Mouse (Mus musculus) lung, postnatal 25 days (tissue): ENCODE results near the gene Cd19.
A peak's percentile ranks its signal among the peaks of the same experiment; 100 is the strongest.
"Not testable (repeated sequence)": the region's sequence is repeated elsewhere in the genome, so short reads cannot be mapped to it uniquely, and the experiment has no call there.

ENCODE experiments used
- DNase-seq: peaks from one replicate; pipeline ENCODE4 v3.0.0; 2022; ENCODE audit warnings: low spot score

Gene Cd19

GRCm38 (mm10) chr7:126434726-126435125, 20.0 kb upstream of the Cd19 start:
- no peak for DNase-seq

GRCm38 (mm10) chr7:126430167-126430566, 15.5 kb upstream of the Cd19 start:
- no peak for DNase-seq

GRCm38 (mm10) chr7:126429503-126429898, 14.8 kb upstream of the Cd19 start:
- no peak for DNase-seq

- DNase-seq: peak; percentile 95
These were observed 14.2 kb upstream of the Cd19 start, which contains the start of gene Rabep2 for GRCm38 (mm10) chr7:126428631-126429502. TSS of gene Rabep2 (plus strand) at chr7:126428759.

GRCm38 (mm10) chr7:126428154-126428553, 13.5 kb upstream of the Cd19 start:
- DNase-seq: no peak

GRCm38 (mm10) chr7:126427323-126427860, 12.7 kb upstream of the Cd19 start:
- DNase-seq: no peak

- no peak for DNase-seq
These were observed 9.5 kb upstream of the Cd19 start for GRCm38 (mm10) chr7:126424161-126424560.

GRCm38 (mm10) chr7:126421756-126422155, 7.1 kb upstream of the Cd19 start:
- peak; percentile 14 for DNase-seq

- no peak for DNase-seq
These were observed 3.8 kb upstream of the Cd19 start for GRCm38 (mm10) chr7:126418496-126418895.

GRCm38 (mm10) chr7:126417606-126418005, 2.9 kb upstream of the Cd19 start:
- DNase-seq: no peak

GRCm38 (mm10) chr7:126417045-126417444, 2.4 kb upstream of the Cd19 start:
- no peak for DNase-seq

- peak; percentile 30 for DNase-seq
These were observed 1.9 kb upstream of the Cd19 start for GRCm38 (mm10) chr7:126416615-126417014.

GRCm38 (mm10) chr7:126411061-126411460, 3.6 kb downstream of the Cd19 start:
- DNase-seq: no peak

- no peak for DNase-seq
These were observed 6.0 kb downstream of the Cd19 start for GRCm38 (mm10) chr7:126408686-126409085.

- DNase-seq: not testable (repeated sequence)
These were observed 12.2 kb downstream of the Cd19 start for GRCm38 (mm10) chr7:126402518-126402917.

GRCm38 (mm10) chr7:126399548-126399947, 15.1 kb downstream of the Cd19 start:
- DNase-seq: peak; percentile 86

GRCm38 (mm10) chr7:126397822-126398221, 16.9 kb downstream of the Cd19 start:
- DNase-seq: no peak

GRCm38 (mm10) chr7:126397221-126397620, 17.5 kb downstream of the Cd19 start:
- DNase-seq: no peak

GRCm38 (mm10) chr7:126396298-126397119, 18.2 kb downstream of the Cd19 start, which contains the start of gene Nfatc2ip:
TSS of gene Nfatc2ip (minus strand) at chr7:126396737.
- DNase-seq: peak; percentile 98

GRCm38 (mm10) chr7:126392086-126392884, 22.4 kb downstream of the Cd19 start:
- DNase-seq: not testable (repeated sequence)

GRCm38 (mm10) chr7:126388185-126388584, 26.5 kb downstream of the Cd19 start:
- DNase-seq: no peak

GRCm38 (mm10) chr7:126383565-126383964, 31.1 kb downstream of the Cd19 start:
- no peak for DNase-seq
